Mouse (Mus musculus) embryonic fibroblast, embryonic 13.5 days (primary cell): ENCODE data around the gene Ppp1r15b.

ENCODE experiments used
- CTCF ChIP-seq: IDR thresholded peaks from 2 replicates; pipeline ENCODE4 v1.5.1; 2011; ENCODE audit warnings: mild to moderate bottlenecking, control low read depth, low read length, moderate library complexity, borderline replicate concordance; ENCODE audit not compliant: insufficient read depth
- POLR2A ChIP-seq: IDR thresholded peaks from 2 replicates; pipeline ENCODE4 v1.6.1; 2011; ENCODE audit warnings: low read depth, mild to moderate bottlenecking, control low read depth, low read length, moderate library complexity

GRCm38 (mm10) chr1:133134071-133134470 is 3.1 kb downstream of the Ppp1r15b start:
- TF ChIP-seq CTCF (no peak), POLR2A (no peak)
